Mouse (Mus musculus) forebrain, embryonic 11.5 days (tissue): Measurements from ENCODE around the gene Ap4m1. TPM values are rescaled to one million over a fixed set of nuclear protein-coding genes. Genes with fewer than 3 reads are reported as not detected.

Source experiments
- ATAC-seq: fragments of 200-750 bp; cut with Nextera tagmentation; replicated peaks from 2 replicates; pipeline ENCODE4 v1.8.0; 2017; ENCODE audit warnings: moderate TSS enrichment; ENCODE audit not compliant: low FRiP score
- DNase-seq: peaks from one replicate; pipeline ENCODE4 v3.0.0-alpha.2; 2017; ENCODE audit warnings: low spot score
- H3K27ac ChIP-seq: fragments of 300-500 bp; sonication (generic); 2 replicates; pipeline ENCODE4 v1.5.1; 2014; ENCODE audit warnings: low read depth, low read length
- H3K27me3 ChIP-seq: fragments of 300-500 bp; sonication (generic); 2 replicates; pipeline ENCODE4 v1.6.1; 2014; ENCODE audit warnings: mild to moderate bottlenecking, low read length, mixed read lengths; ENCODE audit not compliant: control insufficient read depth, insufficient read depth
- H3K36me3 ChIP-seq: fragments of 300-500 bp; sonication (generic); 2 replicates; pipeline ENCODE4 v1.6.1; 2014; ENCODE audit warnings: mild to moderate bottlenecking, low read length, moderate library complexity, mixed read lengths; ENCODE audit not compliant: control insufficient read depth, insufficient read depth
- H3K4me1 ChIP-seq: fragments of 300-500 bp; sonication (generic); replicated peaks from 2 replicates; pipeline ENCODE4 v1.6.1; 2014; ENCODE audit warnings: low read length, mixed read lengths; ENCODE audit not compliant: control insufficient read depth, insufficient read depth
- H3K4me2 ChIP-seq: fragments of 300-500 bp; sonication (generic); 2 replicates; pipeline ENCODE4 v1.6.1; 2014; ENCODE audit warnings: low read depth, mild to moderate bottlenecking, low read length, moderate library complexity, mixed read lengths; ENCODE audit not compliant: severe bottlenecking
- H3K4me3 ChIP-seq: fragments of 300-500 bp; sonication (generic); 2 replicates; pipeline ENCODE4 v1.5.1; 2014; ENCODE audit warnings: low read depth, low read length
- H3K9ac ChIP-seq: fragments of 300-500 bp; sonication (generic); 2 replicates; pipeline ENCODE4 v1.6.1; 2014; ENCODE audit warnings: low read length
- H3K9me3 ChIP-seq: fragments of 300-500 bp; sonication (generic); 2 replicates; pipeline ENCODE4 v1.6.1; 2016; ENCODE audit warnings: low read length, mixed read lengths; ENCODE audit not compliant: control insufficient read depth
- WGBS: fragments of 180-500 bp; shearing (Covaris S2); extraction: QIAGEN DNeasy Blood & Tissue Kit; methylation state at CpG from one replicate; pipeline ENCODE4 v1.1.7; 2014; 5-methylcytosine and 5-hydroxymethylcytosine counted together
- polyA plus RNA-seq: library from polyadenylated mRNA; unstranded; fragments of >200 nt; fragmentation: Nextera tagmentation; extraction: Ambion mirVana; gene quantifications from 2 replicates; pipeline ENCODE4 v1.2.1, GENCODE M21; 2014

The Ap4m1 gene
- polyA plus RNA-seq, 1 experiment from 2014 or later, result 24.1 TPM

- H3K9ac ChIP-seq, result peak within 1 kb of the TSS; percentile 75
- ATAC-seq (peak; percentile 95), DNase-seq (peak; percentile 96)
- H3K36me3 ChIP-seq, result peaks cover 13% of the 10 kb centered on the region; the same call in 1 of the 2 replicates
- H3K4me3 ChIP-seq, result peak within 1 kb of the TSS; percentile 74
- H3K4me1 ChIP-seq, result peaks cover 4% of the 10 kb centered on the region; the same call in 1 of the 2 replicates
- H3K4me2 ChIP-seq, result peak within 1 kb of the TSS; percentile 53
- WGBS, result 1% methylated on average over 42 of the region's 42 CpGs
- no peaks in the 10 kb centered on the region for H3K9me3 ChIP-seq
- H3K27ac ChIP-seq, result peak within 1 kb of the TSS; percentile 54; the same call in 1 of the 2 replicates
- H3K27me3 ChIP-seq, result no peaks in the 10 kb centered on the region
These were observed 10.7 kb upstream of the Ap4m1 start, which contains the start of gene Cops6 for GRCm38 (mm10) chr5:138160842-138161665. TSS of gene Cops6 (plus strand) at chr5:138161071.

- no peak overlapping the region for H3K4me3 ChIP-seq
- DNase-seq (no peak), ATAC-seq (no peak)
- peaks cover 31% of the 10 kb centered on the region; the same call in 1 of the 2 replicates for H3K36me3 ChIP-seq
- no peak overlapping the region for H3K27ac ChIP-seq
- H3K4me2 ChIP-seq, result no peak overlapping the region
- 76% methylated on average over 6 of the region's 6 CpGs for WGBS
- no peak overlapping the region for H3K9ac ChIP-seq
- H3K27me3 ChIP-seq, result no peaks in the 10 kb centered on the region
- H3K4me1 ChIP-seq, result peaks cover 4% of the 10 kb centered on the region; the same call in 1 of the 2 replicates
- no peaks in the 10 kb centered on the region for H3K9me3 ChIP-seq
These were observed 8.8 kb upstream of the Ap4m1 start for GRCm38 (mm10) chr5:138163046-138163445.

- 66% methylated on average over 10 of the region's 10 CpGs for WGBS
- Histone ChIP-seq H3K27ac (no peak overlapping the region), H3K27me3 (no peaks in the 10 kb centered on the region), H3K4me2 (no peak overlapping the region), H3K36me3 (peaks cover 36% of the 10 kb centered on the region), H3K4me1 (peaks cover 4% of the 10 kb centered on the region; the same call in 1 of the 2 replicates), H3K9ac (no peak overlapping the region), H3K9me3 (no peaks in the 10 kb centered on the region), H3K4me3 (no peak overlapping the region)
- no peak for DNase-seq
- ATAC-seq, result no peak
These were observed 8.2 kb upstream of the Ap4m1 start for GRCm38 (mm10) chr5:138163610-138164009.

GRCm38 (mm10) chr5:138165594-138165993 is 6.2 kb upstream of the Ap4m1 start:
- peaks cover 40% of the 10 kb centered on the region for H3K36me3 ChIP-seq
- no peak overlapping the region for H3K4me2 ChIP-seq
- H3K9me3 ChIP-seq, result no peaks in the 10 kb centered on the region
- ATAC-seq (no peak), DNase-seq (no peak)
- H3K27me3 ChIP-seq, result no peaks in the 10 kb centered on the region
- H3K9ac ChIP-seq, result no peak overlapping the region
- H3K27ac ChIP-seq, result no peak overlapping the region
- no peak overlapping the region for H3K4me3 ChIP-seq
- 81% methylated on average over 8 of the region's 8 CpGs for WGBS
- peaks cover 8% of the 10 kb centered on the region; the same call in 1 of the 2 replicates for H3K4me1 ChIP-seq

- peaks cover 10% of the 10 kb centered on the region; the same call in 1 of the 2 replicates for H3K4me1 ChIP-seq
- no peaks in the 10 kb centered on the region for H3K9me3 ChIP-seq
- DNase-seq (peak; percentile 98), ATAC-seq (peak; percentile 90)
- H3K9ac ChIP-seq, result peak overlapping the region; percentile 91
- peak overlapping the region; percentile 60 for H3K4me2 ChIP-seq
- H3K27ac ChIP-seq, result peak overlapping the region; percentile 97
- H3K36me3 ChIP-seq, result peaks cover 34% of the 10 kb centered on the region
- H3K4me3 ChIP-seq, result peak overlapping the region; percentile 77
- H3K27me3 ChIP-seq, result no peaks in the 10 kb centered on the region
- WGBS, result under 1% methylated on average over 47 of the region's 47 CpGs
These were observed 753 bp upstream of the Ap4m1 start for GRCm38 (mm10) chr5:138170936-138171561.

GRCm38 (mm10) chr5:138173217-138173616 is 1.4 kb downstream of the Ap4m1 start:
- H3K27ac ChIP-seq, result no peak overlapping the region
- H3K9me3 ChIP-seq, result no peaks in the 10 kb centered on the region
- WGBS, result 98% methylated on average over 3 of the region's 3 CpGs
- H3K4me2 ChIP-seq, result no peak overlapping the region
- no peaks in the 10 kb centered on the region for H3K27me3 ChIP-seq
- peaks cover 21% of the 10 kb centered on the region for H3K36me3 ChIP-seq
- no peak overlapping the region for H3K4me3 ChIP-seq
- H3K9ac ChIP-seq, result no peak overlapping the region; the same call in 1 of the 2 replicates
- H3K4me1 ChIP-seq, result peaks cover 10% of the 10 kb centered on the region; the same call in 1 of the 2 replicates
- ATAC-seq (no peak), DNase-seq (no peak)

GRCm38 (mm10) chr5:138186950-138187638 is 15.3 kb downstream of the Ap4m1 start, which contains the start of the genes Taf6 and Cnpy4:
TSS of gene Taf6 (minus strand) at chr5:138187451.
TSS of gene Cnpy4 (plus strand) at chr5:138187485.
- peak; percentile 87 for DNase-seq
- H3K4me2 ChIP-seq, result peak within 1 kb of the TSS; percentile 79
- no peaks in the 10 kb centered on the region for H3K27me3 ChIP-seq
- H3K4me1 ChIP-seq, result peaks cover 2% of the 10 kb centered on the region; the same call in 1 of the 2 replicates
- WGBS, result 0% methylated on average over 31 of the region's 31 CpGs
- peak within 1 kb of the TSS; percentile 64 for H3K4me3 ChIP-seq
- peak within 1 kb of the TSS; percentile 63; the same call in 1 of the 2 replicates for H3K27ac ChIP-seq
- no peaks in the 10 kb centered on the region for H3K9me3 ChIP-seq
- peaks cover 3% of the 10 kb centered on the region; the same call in 1 of the 2 replicates for H3K36me3 ChIP-seq
- peak within 1 kb of the TSS; percentile 82 for H3K9ac ChIP-seq
- ATAC-seq, result peak; percentile 87
